In genomic region chr15:100204574-100204973, GRCm38 (mm10) we compare ENCODE assay signal across 14 mouse cellular contexts. TPM values are rescaled to one million over a fixed set of nuclear protein-coding genes. Genes with fewer than 3 reads are reported as not detected.
A peak's percentile ranks its signal among the peaks of the same experiment; 100 is the strongest.
DNase-seq lines count a peak whose midpoint lies in the region; ATAC-seq and TF ChIP-seq lines count a peak whose summit lies in the region.
"Had no signal": no experiment of that assay in that cellular context is flagged by ENCODE, and none has a peak within 500 bp of the region (broad histone marks: within the 10 kb centered on the region; RNA-seq: fewer than 3 reads in every experiment).

No protein-coding gene starts in this region.

- H3K36me3 ChIP-seq in midbrain, embryonic 11.5 days (ENCODE audit: control insufficient read depth, insufficient read depth, low read length), result peaks cover 7% of the 10 kb centered on the region
- peaks cover 91% of the 10 kb centered on the region for H3K36me3 ChIP-seq in hindbrain, embryonic 14.5 days (replicated peaks; ENCODE audit: control insufficient read depth, insufficient read depth)

- 97% methylated on average over 1 of the region's 1 CpGs for WGBS in midbrain, embryonic 11.5 days
- 96% methylated on average over 1 of the region's 1 CpGs for WGBS in hindbrain, embryonic 14.5 days

- no peaks in the 10 kb centered on the region for H3K9me3 ChIP-seq in midbrain, embryonic 11.5 days (ENCODE audit: control insufficient read depth, low read length)
- H3K9me3 ChIP-seq in hindbrain, embryonic 14.5 days (ENCODE audit: control insufficient read depth, low read length), result no peaks in the 10 kb centered on the region
- H3K9me3 ChIP-seq: heart, embryonic 13.5 days; liver, embryonic 13.5 days had no signal

- H3K9ac ChIP-seq in midbrain, embryonic 11.5 days (ENCODE audit: low read length), result no peak overlapping the region
- H3K9ac ChIP-seq in hindbrain, embryonic 14.5 days, result no peak overlapping the region
- H3K9ac ChIP-seq: heart, embryonic 13.5 days; liver, embryonic 13.5 days had no signal

- peak; percentile 63 for DNase-seq in layer of hippocampus, adult 9-11 months
- DNase-seq in layer of hippocampus, adult 8-10 months (ENCODE audit: low spot score in 2 of 2), result no peak
- peak; percentile 61 for DNase-seq in A20 (ENCODE audit: low read depth, low spot score)
- peak; percentile 55 for DNase-seq in Patski (ENCODE audit: low read depth, low spot score)
- DNase-seq in midbrain, embryonic 11.5 days (ENCODE audit: low spot score, missing footprints), result no peak
- no peak for DNase-seq in cerebellum, adult 9-10 months
- DNase-seq in hindbrain, embryonic 14.5 days (ENCODE audit: low spot score), result no peak
- DNase-seq: cerebellum, adult 9-11 months; liver, embryonic 13.5 days; thymus, adult 2 months had no signal

- CTCF ChIA-PET in Patski (lab: Charles Lee), result interaction anchor here (1.1 to 1.8 kb wide), 3 partner anchors 10 to 17 kb away, joined by 3 to 6 read pairs (median 3); no protein-coding TSS in a partner anchor

- TF ChIP-seq CTCF in Patski (IDR thresholded peaks at IDR 0.05), result no peak

- no peaks in the 10 kb centered on the region for H3K27me3 ChIP-seq in Patski
- H3K27me3 ChIP-seq in midbrain, embryonic 11.5 days (ENCODE audit: control insufficient read depth, insufficient read depth, low read length), result no peaks in the 10 kb centered on the region
- H3K27me3 ChIP-seq in hindbrain, embryonic 14.5 days (ENCODE audit: control insufficient read depth, insufficient read depth, low read length), result no peaks in the 10 kb centered on the region
- H3K27me3 ChIP-seq: heart, embryonic 13.5 days; liver, embryonic 13.5 days had no signal

- in situ Hi-C loops in Patski (cut with MboI; ENCODE audit: low pct_unique_long_range_greater_than_20kb), result no loop called here

- ATAC-seq in Patski, result peak; percentile 59
- ATAC-seq in monocyte, adult 5-6 weeks (replicated peaks; ENCODE audit: insufficient number of reproducible peaks, low FRiP score, low TSS enrichment, poor library complexity, severe bottlenecking), result peak; percentile 22
- no peak for ATAC-seq in midbrain, embryonic 11.5 days (ENCODE audit: low FRiP score)
- ATAC-seq in hindbrain, embryonic 14.5 days (ENCODE audit: low FRiP score), result no peak
- ATAC-seq: hindbrain, embryonic 16.5 days had no signal

- H3K27ac ChIP-seq in midbrain, embryonic 11.5 days (ENCODE audit: low read depth, low read length), result no peak overlapping the region
- H3K27ac ChIP-seq in hindbrain, embryonic 14.5 days, result no peak overlapping the region
- H3K27ac ChIP-seq: heart, embryonic 13.5 days; kidney, postnatal 0 days; liver, embryonic 13.5 days had no signal

- no peak overlapping the region for H3K4me3 ChIP-seq in midbrain, embryonic 11.5 days (ENCODE audit: low read depth, low read length)
- H3K4me3 ChIP-seq in hindbrain, embryonic 14.5 days (replicated peaks; ENCODE audit: low read length), result no peak overlapping the region
- H3K4me3 ChIP-seq: heart, embryonic 13.5 days; liver, embryonic 13.5 days had no signal

- H3K4me2 ChIP-seq in midbrain, embryonic 11.5 days, result no peak overlapping the region
- H3K4me2 ChIP-seq in hindbrain, embryonic 14.5 days (replicated peaks), result no peak overlapping the region
- H3K4me2 ChIP-seq: heart, embryonic 13.5 days; liver, embryonic 13.5 days had no signal

- POLR2A ChIA-PET in Patski (lab: Charles Lee), result interaction anchor here (1.1 kb wide), 1 partner anchor 22 kb away, joined by 4 read pairs; no protein-coding TSS in a partner anchor

- H3K4me1 ChIP-seq in midbrain, embryonic 11.5 days (ENCODE audit: control insufficient read depth, insufficient read depth, low read length), result no peaks in the 10 kb centered on the region
- no peaks in the 10 kb centered on the region for H3K4me1 ChIP-seq in hindbrain, embryonic 14.5 days (replicated peaks; ENCODE audit: control insufficient read depth, insufficient read depth, low read length)
- H3K4me1 ChIP-seq: liver, embryonic 13.5 days had no signal

RNA-seq across cellular contexts. Expression of gene Atf1, which starts 23.0 kb away (rescaled TPM):
- 10 to 100 TPM; 24.1 to 28.2 (median 25.9) TPM for total RNA-seq in layer of hippocampus, adult 8-10 months (2022)
- polyA plus RNA-seq in Patski (2021), result 61.2 TPM
- total RNA-seq in monocyte, adult 5-6 weeks (2017), result 49.1 to 81.7 TPM (median 57.2 TPM) in 3 replicates
- 31.8 and 33.5 TPM in 2 replicates for polyA plus RNA-seq in midbrain, embryonic 11.5 days (2014; fragmentation: Nextera tagmentation; extraction: Ambion mirVana)
- 12.2 and 13.2 TPM in 2 replicates for polyA plus RNA-seq in hindbrain, embryonic 14.5 days (2014; fragmentation: Nextera tagmentation; extraction: Ambion mirVana)

Comparison
In these comparisons a context has a peak if more than half of its experiments do, and no peak if none do; other contexts are left out.
1. DNase-seq: peak in layer of hippocampus, adult 9-11 months (single experiment), A20 (single experiment) and Patski (single experiment); none in layer of hippocampus, adult 8-10 months (0 of 2), midbrain, embryonic 11.5 days (single experiment), cerebellum, adult 9-10 months (single experiment) and hindbrain, embryonic 14.5 days (single experiment).
2. ATAC-seq: peak in Patski (single experiment) and monocyte, adult 5-6 weeks (single experiment); none in midbrain, embryonic 11.5 days (single experiment) and hindbrain, embryonic 14.5 days (single experiment).